Mouse (Mus musculus) CD8-positive naive resting alpha-beta T cell, adult 57 days (primary cell): ENCODE data around the gene E2f1. TPM values are rescaled to one million over a fixed set of nuclear protein-coding genes. Genes with fewer than 3 reads are reported as not detected.

ENCODE experiments used
- total RNA-seq: library from RNA; stranded (reverse); gene quantifications from one replicate; pipeline ENCODE4 v1.2.4, GENCODE M21; 2023

Gene E2f1
- total RNA-seq = 1.8 TPM

GRCm38 (mm10) chr2:154569836-154570286 lies at the start of gene E2f1:
TSS of gene E2f1 (minus strand) at chr2:154569892.

GRCm38 (mm10) chr2:154613118-154614115 lies 43.7 kb upstream of the E2f1 start, which contains the start of the genes Zfp341 and 4930519P11Rik:
TSS of gene Zfp341 (plus strand) at chr2:154613297.
TSS of gene 4930519P11Rik (minus strand) at chr2:154613437.

GRCm38 (mm10) chr2:154603638-154604153 lies 34.0 kb upstream of the E2f1 start, which contains the start of gene Pxmp4:
TSS of gene Pxmp4 (minus strand) at chr2:154603708.

GRCm38 (mm10) chr2:154558264-154559039 lies 11.2 kb downstream of the E2f1 start, which contains the start of gene Necab3:
TSS of gene Necab3 (minus strand) at chr2:154558890.

GRCm38 (mm10) chr2:154551476-154551875 lies 18.2 kb downstream of the E2f1 start, which contains the start of gene Actl10:
TSS of gene Actl10 (plus strand) at chr2:154551776.

GRCm38 (mm10) chr2:154546711-154547110 lies 23.0 kb downstream of the E2f1 start, which contains the start of gene 1700003F12Rik:
TSS of gene 1700003F12Rik (plus strand) at chr2:154547085.

Other genes starting within 250 kb of the E2f1 start
- 17.3 TPM for gene Cdk5rap1, start 196.9 kb downstream of the E2f1 start, total RNA-seq
- gene Snta1, start 161.8 kb downstream of the E2f1 start, total RNA-seq = 0.64 TPM
- 31.9 TPM for gene Cbfa2t2, start 133.4 kb downstream of the E2f1 start, total RNA-seq
- 0.80 TPM for gene 1700003F12Rik, start 22.8 kb downstream of the E2f1 start, total RNA-seq
- gene Actl10, start 18.1 kb downstream of the E2f1 start, total RNA-seq = 1.8 TPM
- gene Necab3, start 11.0 kb downstream of the E2f1 start, total RNA-seq = 1.0 TPM
- gene Pxmp4, start 33.8 kb upstream of the E2f1 start, total RNA-seq = 10.6 TPM
- gene Zfp341, start 43.4 kb upstream of the E2f1 start, total RNA-seq = 7.7 TPM
- gene 4930519P11Rik, start 43.5 kb upstream of the E2f1 start, total RNA-seq = not detected
- gene Chmp4b, start 81.8 kb upstream of the E2f1 start, total RNA-seq = 152 TPM
- not detected for gene Gm14214, start 200.1 kb upstream of the E2f1 start, total RNA-seq
- 220 TPM for gene Raly, start 221.2 kb upstream of the E2f1 start, total RNA-seq
- gene a, start 221.5 kb upstream of the E2f1 start, total RNA-seq = not detected